Mouse (Mus musculus) limb, embryonic 11.5 days (tissue): Measurements from ENCODE around the gene Nr2c2ap. TPM values are rescaled to one million over a fixed set of nuclear protein-coding genes. Genes with fewer than 3 reads are reported as not detected.

Experiments used
- ATAC-seq: fragments of 200-750 bp; cut with Nextera tagmentation; 2 replicates; pipeline ENCODE4 v1.8.0; 2017; ENCODE audit warnings: low read depth; ENCODE audit not compliant: insufficient number of reproducible peaks, low FRiP score, low TSS enrichment
- DNase-seq: peaks from one replicate; pipeline ENCODE4 v3.0.0-alpha.2; 2015; ENCODE audit warnings: low spot score
- H3K27ac ChIP-seq: fragments of 300-500 bp; sonication (generic); replicated peaks from 2 replicates; pipeline ENCODE4 v1.5.1; 2014; ENCODE audit warnings: low read depth, mild to moderate bottlenecking, low read length
- H3K27me3 ChIP-seq: fragments of 300-500 bp; sonication (generic); 2 replicates; pipeline ENCODE4 v1.6.1; 2014; ENCODE audit warnings: mild to moderate bottlenecking, low read length, mixed read lengths; ENCODE audit not compliant: control insufficient read depth, insufficient read depth
- H3K36me3 ChIP-seq: fragments of 300-500 bp; sonication (generic); 2 replicates; pipeline ENCODE4 v1.6.1; 2014; ENCODE audit warnings: mild to moderate bottlenecking, low read length, moderate library complexity, mixed read lengths; ENCODE audit not compliant: control insufficient read depth, insufficient read depth
- H3K4me1 ChIP-seq: fragments of 300-500 bp; sonication (generic); 2 replicates; pipeline ENCODE4 v1.6.1; 2014; ENCODE audit warnings: low read length, mixed read lengths; ENCODE audit not compliant: control insufficient read depth, insufficient read depth
- H3K4me2 ChIP-seq: fragments of 300-500 bp; sonication (generic); 2 replicates; pipeline ENCODE4 v1.6.1; 2014; ENCODE audit warnings: low read depth, mild to moderate bottlenecking, moderate library complexity; ENCODE audit not compliant: severe bottlenecking
- H3K4me3 ChIP-seq: fragments of 300-500 bp; sonication (generic); 2 replicates; pipeline ENCODE4 v1.5.1; 2014; ENCODE audit warnings: low read depth, low read length
- H3K9ac ChIP-seq: fragments of 300-500 bp; sonication (generic); 2 replicates; pipeline ENCODE4 v1.6.1; 2014; ENCODE audit warnings: mild to moderate bottlenecking, low read length
- H3K9me3 ChIP-seq: fragments of 300-500 bp; sonication (generic); 2 replicates; pipeline ENCODE4 v1.6.1; 2016; ENCODE audit warnings: low read length; ENCODE audit not compliant: control insufficient read depth
- WGBS: fragments of 180-500 bp; shearing (Covaris S2); extraction: QIAGEN DNeasy Blood & Tissue Kit; methylation state at CpG from one replicate; pipeline ENCODE4 v1.1.7; 2014; 5-methylcytosine and 5-hydroxymethylcytosine counted together
- polyA plus RNA-seq: library from polyadenylated mRNA; unstranded; fragments of >200 nt; fragmentation: Nextera tagmentation; extraction: Ambion mirVana; gene quantifications from 2 replicates; pipeline ENCODE4 v1.2.1, GENCODE M21; 2014

Gene Nr2c2ap
- polyA plus RNA-seq, 1 experiment from 2014 or later, result 20.8 TPM

DNA sequence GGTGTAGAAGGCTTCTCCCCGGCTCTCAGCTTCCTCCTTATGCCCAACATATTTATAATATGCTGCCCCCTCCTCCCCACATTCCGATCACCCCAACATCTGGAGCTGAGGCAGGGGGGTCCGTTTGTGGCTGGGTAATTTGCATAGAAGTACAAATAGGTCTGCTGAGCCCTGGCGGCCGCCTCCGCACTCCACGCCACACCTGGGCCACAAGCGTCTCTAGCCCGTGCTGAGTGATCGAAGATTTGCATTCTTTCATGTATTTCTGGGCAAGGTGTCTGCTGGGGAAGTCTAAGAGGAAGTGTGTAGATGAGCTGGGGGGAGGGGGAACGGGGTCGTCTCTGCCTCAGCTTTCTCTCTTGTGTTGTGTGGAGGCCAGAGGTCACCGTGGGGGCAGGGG is 28.9 kb downstream of the Nr2c2ap start:
- Histone ChIP-seq H3K9me3 (no peaks in the 10 kb centered on the region), H3K27me3 (peaks cover under 1% of the 10 kb centered on the region), H3K4me2 (no peak overlapping the region), H3K4me3 (no peak overlapping the region), H3K9ac (no peak overlapping the region), H3K4me1 (0 out of 2 replicates have a peak, but pooled peaks cover 6% of the 10 kb centered on the region), H3K27ac (no peak overlapping the region), H3K36me3 (no peaks in the 10 kb centered on the region)
- ATAC-seq, result no peak
- no peak for DNase-seq
- whole genome bisulfite sequencing, result 68% methylated on average over 13 of the region's 13 CpGs

DNA sequence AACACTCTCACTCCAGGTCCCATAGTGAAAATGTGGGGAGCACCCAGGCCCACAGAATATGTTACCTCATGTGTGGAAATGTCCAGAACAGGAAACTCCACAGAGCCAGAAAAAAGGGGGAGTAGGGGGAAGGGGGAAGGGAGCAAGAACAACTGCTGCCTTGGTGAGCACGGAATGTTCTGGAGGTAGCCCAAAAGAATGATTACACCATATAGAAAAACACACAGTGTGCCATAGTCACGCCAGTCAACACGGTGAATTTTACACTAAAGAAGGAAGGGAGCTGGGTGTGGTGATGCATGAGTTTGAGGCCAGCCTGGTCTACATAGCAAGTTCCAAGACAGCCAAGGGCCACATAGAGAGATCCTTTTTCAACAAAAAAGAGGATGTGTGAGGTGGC is 32.2 kb downstream of the Nr2c2ap start:
- 87% methylated on average over 3 of the region's 3 CpGs for WGBS
- H3K27me3 ChIP-seq, result peaks cover 15% of the 10 kb centered on the region
- no peaks in the 10 kb centered on the region for H3K9me3 ChIP-seq

DNA sequence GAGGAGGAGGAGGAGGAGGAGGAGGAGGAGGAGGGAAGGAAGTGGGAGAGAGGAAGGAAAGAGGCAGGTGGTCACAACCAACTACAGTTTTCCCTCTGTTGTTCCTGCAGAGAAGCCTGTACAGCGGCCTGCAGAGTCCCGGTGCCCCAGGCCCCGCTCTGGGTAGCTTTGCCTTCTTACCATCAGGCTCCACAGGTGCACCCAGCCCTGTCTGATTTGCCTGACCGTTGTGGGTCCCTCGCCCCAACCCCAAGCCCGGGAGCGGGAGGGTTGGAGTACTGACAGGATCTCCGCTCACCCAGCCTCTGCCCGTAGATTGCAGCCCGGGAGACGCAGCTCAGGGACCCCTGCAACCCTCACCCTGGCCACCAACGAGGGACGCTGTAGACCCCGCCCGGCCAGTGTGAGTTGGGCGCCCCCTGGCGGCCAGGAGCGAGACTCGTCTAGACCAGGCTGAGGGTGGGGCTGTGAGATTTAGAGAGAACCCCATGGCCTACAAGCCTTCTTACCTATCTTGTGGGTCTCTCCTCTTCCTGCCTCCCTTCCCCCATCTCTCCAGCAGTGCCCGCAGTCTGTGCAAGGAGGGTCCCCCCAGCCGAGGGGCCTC is 35.5 kb downstream of the Nr2c2ap start:
- peak overlapping the region; percentile 34 for H3K9ac ChIP-seq
- DNase-seq (peak; percentile 91), ATAC-seq (peak; percentile 76)
- H3K4me2 ChIP-seq, result peak overlapping the region; percentile 41; the same call in 1 of the 2 replicates
- no peak overlapping the region for H3K27ac ChIP-seq
- H3K27me3 ChIP-seq, result peaks cover 15% of the 10 kb centered on the region
- peaks cover 2% of the 10 kb centered on the region; the same call in 1 of the 2 replicates for H3K4me1 ChIP-seq
- WGBS, result 4% methylated on average over 21 of the region's 21 CpGs
- H3K36me3 ChIP-seq, result no peaks in the 10 kb centered on the region
- peak overlapping the region; percentile 8; the same call in 1 of the 2 replicates for H3K4me3 ChIP-seq
- no peaks in the 10 kb centered on the region for H3K9me3 ChIP-seq

More for the DNA sequence above, 32.2 kb downstream of the Nr2c2ap start:
- Histone ChIP-seq H3K36me3 (no peaks in the 10 kb centered on the region), H3K9ac (no peak overlapping the region), H3K4me3 (no peak overlapping the region), H3K4me1 (peaks cover 7% of the 10 kb centered on the region; the same call in 1 of the 2 replicates), H3K4me2 (no peak overlapping the region), H3K27ac (no peak overlapping the region)
- ATAC-seq, result no peak
- no peak for DNase-seq

DNA sequence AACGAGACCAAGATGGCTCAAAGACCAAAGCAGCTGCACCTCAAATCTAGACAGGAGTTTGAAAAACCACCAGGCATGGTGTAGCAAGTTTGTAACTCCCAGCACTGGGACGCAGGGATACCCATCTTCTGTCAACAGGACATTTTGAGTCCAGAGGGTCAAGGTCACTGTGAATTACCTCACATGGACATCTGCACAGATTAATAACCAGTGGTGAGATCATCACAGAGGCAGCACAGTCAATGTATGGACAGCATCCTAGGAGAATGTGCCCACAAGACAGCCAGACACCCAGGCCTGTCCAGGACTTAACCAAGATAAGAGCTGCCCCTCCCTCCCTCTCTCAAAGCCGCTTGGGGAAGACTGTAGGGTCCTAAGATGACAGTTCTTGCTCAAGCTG is 39.0 kb downstream of the Nr2c2ap start:
- Histone ChIP-seq H3K4me3 (no peak overlapping the region), H3K36me3 (no peaks in the 10 kb centered on the region), H3K4me2 (no peak overlapping the region), H3K27ac (no peak overlapping the region), H3K9ac (no peak overlapping the region), H3K9me3 (no peaks in the 10 kb centered on the region), H3K4me1 (peaks cover 2% of the 10 kb centered on the region; the same call in 1 of the 2 replicates), H3K27me3 (peaks cover 13% of the 10 kb centered on the region)
- ATAC-seq (no peak), DNase-seq (no peak)
- WGBS, result 82% methylated on average over 3 of the region's 3 CpGs

DNA sequence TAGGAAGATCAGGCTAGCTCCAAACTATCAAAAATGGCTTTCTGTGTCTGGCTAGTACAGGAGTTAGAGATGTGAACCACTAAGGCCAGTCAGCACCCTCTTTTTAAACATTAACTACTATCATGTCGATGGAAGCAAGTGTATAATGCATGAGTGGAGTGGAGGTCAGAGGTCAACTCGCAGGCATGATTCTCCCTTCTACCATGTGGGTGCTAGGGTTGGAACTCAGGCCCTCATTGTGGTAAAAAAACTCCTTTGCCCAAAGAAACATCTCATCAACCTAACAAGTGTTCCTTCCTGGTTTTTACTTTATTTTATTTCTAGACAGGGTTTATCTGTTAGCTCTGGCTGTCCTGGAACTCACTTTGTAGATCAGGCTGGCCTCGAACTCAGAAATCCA is 39.6 kb downstream of the Nr2c2ap start:
- Histone ChIP-seq H3K4me3 (no peak overlapping the region), H3K4me2 (no peak overlapping the region), H3K27me3 (peaks cover 6% of the 10 kb centered on the region), H3K9ac (no peak overlapping the region), H3K36me3 (no peaks in the 10 kb centered on the region), H3K9me3 (no peaks in the 10 kb centered on the region), H3K4me1 (peaks cover 2% of the 10 kb centered on the region; the same call in 1 of the 2 replicates), H3K27ac (no peak overlapping the region)
- 82% methylated on average over 3 of the region's 3 CpGs for WGBS
- no peak for ATAC-seq
- no peak for DNase-seq

DNA sequence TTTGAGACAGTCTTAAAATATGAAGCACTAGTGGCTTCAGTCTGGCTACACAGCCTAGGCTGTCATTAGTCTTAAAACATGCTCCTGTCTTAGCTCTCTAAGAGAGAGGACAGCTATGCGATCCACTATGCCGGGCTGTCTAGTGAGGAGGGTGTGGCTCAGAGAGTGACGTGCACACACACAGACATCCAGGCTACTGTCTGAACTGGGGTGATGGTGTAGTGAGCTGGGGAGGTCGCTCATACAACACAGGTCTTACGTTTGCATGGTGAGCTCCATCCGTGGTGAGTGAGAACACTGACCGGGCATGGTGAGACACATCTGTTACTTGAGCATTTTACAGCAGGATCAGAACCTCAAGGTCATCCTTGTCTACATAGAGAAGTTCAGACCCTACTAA is 40.1 kb downstream of the Nr2c2ap start:
- no peak overlapping the region for H3K4me2 ChIP-seq
- no peaks in the 10 kb centered on the region for H3K9me3 ChIP-seq
- no peaks in the 10 kb centered on the region for H3K36me3 ChIP-seq
- no peak overlapping the region for H3K27ac ChIP-seq
- WGBS, result 91% methylated on average over 7 of the region's 7 CpGs
- DNase-seq (no peak), ATAC-seq (no peak)
- peaks cover 2% of the 10 kb centered on the region; the same call in 1 of the 2 replicates for H3K4me1 ChIP-seq
- H3K9ac ChIP-seq, result no peak overlapping the region
- H3K27me3 ChIP-seq, result peaks cover 2% of the 10 kb centered on the region; the same call in 1 of the 2 replicates
- H3K4me3 ChIP-seq, result no peak overlapping the region

DNA sequence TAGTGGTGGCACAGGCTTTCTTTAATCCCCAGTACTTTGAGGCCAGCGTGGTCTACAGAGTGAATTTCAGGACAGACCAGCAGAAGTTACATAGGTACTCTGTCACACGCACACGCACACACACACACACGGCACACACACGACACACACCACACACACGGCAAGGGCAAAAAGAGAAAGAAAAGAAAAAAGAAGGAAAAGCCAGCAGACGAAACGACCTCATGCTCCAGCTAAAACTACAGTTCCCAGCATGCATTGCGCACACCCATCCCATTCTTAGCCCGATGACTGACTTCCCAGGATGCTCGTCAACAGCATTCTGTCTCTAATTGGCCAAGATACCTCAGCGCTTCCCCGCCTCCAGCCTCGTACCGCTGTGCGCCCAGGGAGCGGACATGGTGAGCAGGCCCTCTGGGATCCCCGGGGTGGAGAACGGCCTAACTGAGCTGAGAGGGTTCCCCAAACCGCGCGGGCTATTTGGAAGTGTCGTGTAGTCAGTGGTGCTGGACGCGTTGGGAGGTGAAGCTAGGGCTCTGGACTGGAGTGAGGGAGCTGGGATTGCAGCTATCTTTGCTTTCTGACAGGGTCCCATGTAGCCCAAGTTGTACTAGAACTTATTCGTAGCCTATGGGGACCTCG is 41.0 kb downstream of the Nr2c2ap start, which contains the start of gene Tmem161a:
TSS of gene Tmem161a (plus strand) at position 314 of the 639 bp plus-strand sequence.
- Histone ChIP-seq H3K4me1 (no peaks in the 10 kb centered on the region), H3K4me2 (peak within 1 kb of the TSS; percentile 39), H3K27ac (no peak within 1 kb of the TSS), H3K9ac (peak within 1 kb of the TSS; percentile 69), H3K36me3 (peaks cover 2% of the 10 kb centered on the region; the same call in 1 of the 2 replicates), H3K27me3 (no peaks in the 10 kb centered on the region), H3K4me3 (peak within 1 kb of the TSS; percentile 71), H3K9me3 (no peaks in the 10 kb centered on the region)
- ATAC-seq, result peak; percentile 93
- WGBS, result 4% methylated on average over 27 of the region's 27 CpGs
- peak; percentile 91 for DNase-seq

DNA sequence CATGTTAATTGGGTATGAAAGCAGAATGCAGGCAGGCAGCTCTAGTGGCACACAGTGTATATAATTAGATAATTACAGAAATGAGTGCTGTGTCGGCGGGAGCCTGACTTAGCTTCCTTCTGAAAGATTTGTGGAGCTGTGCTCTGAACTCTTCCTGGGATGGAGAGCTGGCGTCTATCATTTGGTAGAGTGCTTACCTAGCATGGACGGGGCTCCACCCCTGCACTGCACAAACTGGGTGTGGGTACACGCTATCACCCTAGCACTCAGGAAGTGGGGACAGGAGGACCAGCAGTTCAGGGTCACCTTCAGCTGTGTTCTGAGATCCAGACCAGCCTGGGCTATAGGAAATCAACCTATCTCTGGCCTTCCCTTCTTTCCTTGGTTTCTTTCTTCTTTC is 42.2 kb downstream of the Nr2c2ap start:
- Histone ChIP-seq H3K36me3 (peaks cover 2% of the 10 kb centered on the region; the same call in 1 of the 2 replicates), H3K9ac (no peak overlapping the region), H3K27ac (no peak overlapping the region), H3K27me3 (no peaks in the 10 kb centered on the region), H3K4me1 (no peaks in the 10 kb centered on the region), H3K4me2 (no peak overlapping the region), H3K9me3 (no peaks in the 10 kb centered on the region), H3K4me3 (no peak overlapping the region)
- 86% methylated on average over 5 of the region's 5 CpGs for WGBS
- DNase-seq (no peak), ATAC-seq (no peak)
